Mouse (Mus musculus): ENCODE measurements around the gene Onecut1.

DNA sequence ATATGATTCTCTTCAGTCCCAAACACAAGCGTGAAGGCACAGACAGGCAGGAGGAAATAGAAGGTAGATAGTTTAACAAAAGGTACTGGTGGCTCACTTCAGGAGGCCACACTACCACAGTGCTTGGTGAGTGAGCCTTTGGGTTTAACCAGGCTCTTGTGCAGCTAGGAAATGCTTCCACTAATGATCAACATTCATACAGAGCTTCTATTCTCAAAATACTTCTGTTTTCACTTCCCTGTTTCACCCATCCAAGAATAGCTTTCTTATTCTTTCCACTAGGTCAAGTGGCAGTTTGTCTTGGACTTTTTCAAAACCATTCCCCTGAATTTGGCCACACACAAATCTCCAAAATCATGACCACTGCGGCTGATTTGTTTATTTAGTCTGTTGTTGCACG is 73.6 kb downstream of the Onecut1 start:
- no peak for TF ChIP-seq CTCF (IDR thresholded peaks at IDR 0.05; ENCODE audit: extremely low read depth, insufficient read depth, low read length)
- TF ChIP-seq POLR2A (IDR thresholded peaks at IDR 0.05; ENCODE audit: extremely low read depth, insufficient read depth, low read length) = no peak

All from cortical plate, adult 2 months (tissue).